Mouse (Mus musculus): ENCODE results near the gene 1700016H13Rik.

The 1700016H13Rik gene

GRCm38 (mm10) chr5:103603115-103603893, 52.5 kb downstream of the 1700016H13Rik start:
- DNase-seq (ENCODE audit: low spot score): no peak

GRCm38 (mm10) chr5:103598881-103599280, 56.9 kb downstream of the 1700016H13Rik start:
- no peak for DNase-seq (ENCODE audit: low spot score)

- DNase-seq (ENCODE audit: low spot score): no peak
These were observed 57.5 kb downstream of the 1700016H13Rik start for GRCm38 (mm10) chr5:103598264-103598663.

All from layer of hippocampus, adult 11-12 months (tissue).